Mouse (Mus musculus): ENCODE measurements around the gene Cd44. TPM values are rescaled to one million over a fixed set of nuclear protein-coding genes. Genes with fewer than 3 reads are reported as not detected.

Cd44 gene
- 3.4 and 4.0 TPM in 2 replicates for polyA plus RNA-seq (2014; fragmentation: Nextera tagmentation; extraction: Ambion mirVana)

GRCm38 (mm10) chr2:102900875-102901827, at the start of gene Cd44:
Cd44 (minus strand) TSS chr2:102901665.
- Histone ChIP-seq H3K27me3 (ENCODE audit: control insufficient read depth, insufficient read depth, low read length) (peaks cover 5% of the 10 kb centered on the region; the same call in 1 of the 2 replicates), H3K36me3 (replicated peaks; ENCODE audit: control insufficient read depth, insufficient read depth, low read depth, low read length) (no peaks in the 10 kb centered on the region), H3K4me1 (ENCODE audit: control insufficient read depth, insufficient read depth, low read length) (no peaks in the 10 kb centered on the region), H3K9me3 (replicated peaks; ENCODE audit: control insufficient read depth, low read length) (no peaks in the 10 kb centered on the region), H3K4me2 (ENCODE audit: low read depth, low read length) (peak within 1 kb of the TSS; percentile 64), H3K9ac (replicated peaks; ENCODE audit: low read length) (peak within 1 kb of the TSS; percentile 58), H3K4me3 (ENCODE audit: low read depth, low read length) (peak within 1 kb of the TSS; percentile 36), H3K27ac (replicated peaks; ENCODE audit: low read depth, low read length) (no peak within 1 kb of the TSS)
- peak; percentile 43 for DNase-seq (ENCODE audit: low spot score)
- WGBS: under 1% methylated on average over 26 of the region's 29 CpGs
- ATAC-seq (replicated peaks; ENCODE audit: insufficient number of reproducible peaks, low FRiP score, low TSS enrichment, low read depth): peak; percentile 59

- Histone ChIP-seq H3K4me2 (ENCODE audit: low read depth, low read length) (no peak overlapping the region), H3K36me3 (replicated peaks; ENCODE audit: control insufficient read depth, insufficient read depth, low read depth, low read length) (no peaks in the 10 kb centered on the region), H3K4me1 (ENCODE audit: control insufficient read depth, insufficient read depth, low read length) (no peaks in the 10 kb centered on the region), H3K9me3 (replicated peaks; ENCODE audit: control insufficient read depth, low read length) (no peaks in the 10 kb centered on the region), H3K9ac (replicated peaks; ENCODE audit: low read length) (no peak overlapping the region), H3K4me3 (ENCODE audit: low read depth, low read length) (no peak overlapping the region), H3K27me3 (ENCODE audit: control insufficient read depth, insufficient read depth, low read length) (no peaks in the 10 kb centered on the region), H3K27ac (replicated peaks; ENCODE audit: low read depth, low read length) (no peak overlapping the region)
- WGBS: 81% methylated on average over 4 of the region's 4 CpGs
- no peak for ATAC-seq (replicated peaks; ENCODE audit: insufficient number of reproducible peaks, low FRiP score, low TSS enrichment, low read depth)
- DNase-seq (ENCODE audit: low spot score): no peak
These were observed 47.0 kb upstream of the Cd44 start for GRCm38 (mm10) chr2:102948481-102948857.

DNA sequence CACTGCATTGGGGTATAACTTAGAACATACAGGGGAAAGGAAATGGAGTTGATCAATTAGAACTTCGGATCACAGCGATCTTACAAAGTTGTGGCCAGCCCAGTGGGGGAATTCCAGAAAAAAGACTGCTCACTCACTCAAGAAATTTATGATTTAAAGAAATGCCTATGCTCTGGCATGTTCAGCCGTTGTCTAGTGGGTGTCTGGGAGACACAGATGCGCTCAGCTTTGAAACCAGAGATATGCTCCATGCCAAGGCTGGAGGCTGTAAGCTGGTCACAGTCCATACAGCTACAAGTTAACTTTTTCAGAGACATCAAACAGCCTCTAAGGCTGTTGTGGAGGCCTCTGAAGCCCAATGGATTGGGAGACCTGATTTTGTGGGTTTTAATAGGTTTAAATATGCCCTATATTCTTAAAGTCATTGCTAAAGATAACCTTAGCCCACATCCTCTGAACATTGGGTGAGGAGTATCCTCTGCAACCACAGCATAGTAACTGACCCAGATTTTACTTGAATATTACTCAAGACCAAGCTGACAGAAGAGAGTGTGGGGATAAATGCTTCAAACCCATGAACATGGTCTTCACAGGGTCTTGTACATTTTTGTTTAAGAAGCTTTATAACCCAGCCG, 46.5 kb upstream of the Cd44 start:
- H3K36me3 ChIP-seq (replicated peaks; ENCODE audit: control insufficient read depth, insufficient read depth, low read depth, low read length): no peaks in the 10 kb centered on the region
- no peaks in the 10 kb centered on the region for H3K9me3 ChIP-seq (replicated peaks; ENCODE audit: control insufficient read depth, low read length)
- H3K27me3 ChIP-seq (ENCODE audit: control insufficient read depth, insufficient read depth, low read length): no peaks in the 10 kb centered on the region
- ATAC-seq (replicated peaks; ENCODE audit: insufficient number of reproducible peaks, low FRiP score, low TSS enrichment, low read depth) (no peak), DNase-seq (ENCODE audit: low spot score) (no peak)
- no peak overlapping the region for H3K27ac ChIP-seq (replicated peaks; ENCODE audit: low read depth, low read length)
- H3K4me1 ChIP-seq (ENCODE audit: control insufficient read depth, insufficient read depth, low read length): no peaks in the 10 kb centered on the region
- H3K9ac ChIP-seq (replicated peaks; ENCODE audit: low read length): no peak overlapping the region
- WGBS: 88% methylated on average over 5 of the region's 5 CpGs
- H3K4me3 ChIP-seq (ENCODE audit: low read depth, low read length): no peak overlapping the region
- H3K4me2 ChIP-seq (ENCODE audit: low read depth, low read length): no peak overlapping the region

DNA sequence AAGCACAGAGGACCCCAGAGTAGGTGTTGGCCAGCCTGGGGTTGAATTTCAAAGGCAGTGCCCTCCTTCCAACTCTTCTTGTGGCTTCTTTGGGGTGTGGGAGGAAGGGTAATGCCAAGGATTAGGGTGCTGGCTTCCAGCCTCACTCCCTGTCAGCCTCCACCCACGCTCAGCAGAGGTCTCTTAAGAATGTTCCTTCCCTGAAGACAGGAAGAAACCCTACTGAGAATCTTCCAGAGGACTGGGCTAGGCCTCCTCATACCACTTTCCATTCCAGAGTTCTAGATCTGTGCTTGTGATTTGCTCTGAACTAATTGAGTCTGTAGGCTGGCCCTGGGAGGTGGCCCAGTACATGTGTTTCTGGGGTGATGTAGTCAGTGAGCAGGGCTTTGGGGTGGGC, 43.6 kb upstream of the Cd44 start:
- ATAC-seq (replicated peaks; ENCODE audit: insufficient number of reproducible peaks, low FRiP score, low TSS enrichment, low read depth) (no peak), DNase-seq (ENCODE audit: low spot score) (no peak)
- H3K36me3 ChIP-seq (replicated peaks; ENCODE audit: control insufficient read depth, insufficient read depth, low read depth, low read length): no peaks in the 10 kb centered on the region
- no peaks in the 10 kb centered on the region for H3K27me3 ChIP-seq (ENCODE audit: control insufficient read depth, insufficient read depth, low read length)
- H3K4me2 ChIP-seq (ENCODE audit: low read depth, low read length): no peak overlapping the region
- no peaks in the 10 kb centered on the region for H3K9me3 ChIP-seq (replicated peaks; ENCODE audit: control insufficient read depth, low read length)
- H3K4me3 ChIP-seq (ENCODE audit: low read depth, low read length): no peak overlapping the region
- H3K4me1 ChIP-seq (ENCODE audit: control insufficient read depth, insufficient read depth, low read length): no peaks in the 10 kb centered on the region
- H3K27ac ChIP-seq (replicated peaks; ENCODE audit: low read depth, low read length): no peak overlapping the region
- 60% methylated on average over 1 of the region's 1 CpGs for WGBS
- H3K9ac ChIP-seq (replicated peaks; ENCODE audit: low read length): no peak overlapping the region

DNA sequence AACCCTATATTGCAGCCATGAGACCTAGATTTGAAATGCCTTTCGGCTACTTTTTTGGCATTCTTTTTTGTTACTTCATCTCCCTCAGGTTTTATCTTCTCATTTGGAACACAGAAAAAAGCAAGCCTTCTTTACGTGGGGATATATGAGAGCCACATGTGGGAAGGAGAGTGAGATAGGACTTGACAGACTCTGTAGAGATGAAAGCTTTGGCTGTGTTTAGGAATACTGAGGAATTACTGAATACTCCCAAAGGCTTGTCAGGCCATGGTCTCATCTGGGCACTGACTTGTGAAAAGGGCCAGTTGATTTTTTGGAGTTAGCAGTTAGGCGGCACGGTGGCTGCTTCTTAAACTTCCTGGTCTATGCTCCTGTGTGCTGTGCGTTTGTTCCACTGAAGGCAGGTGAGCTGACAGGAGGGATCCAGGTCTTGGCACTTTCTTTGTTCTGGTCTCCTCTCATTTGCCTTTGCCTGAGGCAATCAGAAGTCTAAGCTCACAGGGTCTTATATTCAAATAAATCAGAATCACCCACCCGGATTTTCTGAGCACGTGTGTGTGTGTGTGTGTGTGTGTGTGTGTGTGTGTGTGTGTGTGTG, 43.0 kb upstream of the Cd44 start:
- Histone ChIP-seq H3K27ac (replicated peaks; ENCODE audit: low read depth, low read length) (peak overlapping the region; percentile 36; the same call in 1 of the 2 replicates), H3K4me3 (ENCODE audit: low read depth, low read length) (no peak overlapping the region), H3K4me1 (ENCODE audit: control insufficient read depth, insufficient read depth, low read length) (no peaks in the 10 kb centered on the region), H3K9me3 (replicated peaks; ENCODE audit: control insufficient read depth, low read length) (no peaks in the 10 kb centered on the region), H3K27me3 (ENCODE audit: control insufficient read depth, insufficient read depth, low read length) (no peaks in the 10 kb centered on the region), H3K36me3 (replicated peaks; ENCODE audit: control insufficient read depth, insufficient read depth, low read depth, low read length) (no peaks in the 10 kb centered on the region), H3K9ac (replicated peaks; ENCODE audit: low read length) (no peak overlapping the region), H3K4me2 (ENCODE audit: low read depth, low read length) (no peak overlapping the region)
- 50% methylated on average over 7 of the region's 7 CpGs for WGBS
- DNase-seq (ENCODE audit: low spot score) (no peak), ATAC-seq (replicated peaks; ENCODE audit: insufficient number of reproducible peaks, low FRiP score, low TSS enrichment, low read depth) (no peak)

- no peak overlapping the region for H3K4me3 ChIP-seq (ENCODE audit: low read depth, low read length)
- 37% methylated on average over 6 of the region's 6 CpGs for WGBS
- H3K4me2 ChIP-seq (ENCODE audit: low read depth, low read length): no peak overlapping the region
- no peak overlapping the region for H3K9ac ChIP-seq (replicated peaks; ENCODE audit: low read length)
- no peaks in the 10 kb centered on the region for H3K27me3 ChIP-seq (ENCODE audit: control insufficient read depth, insufficient read depth, low read length)
- H3K4me1 ChIP-seq (ENCODE audit: control insufficient read depth, insufficient read depth, low read length): no peaks in the 10 kb centered on the region
- ATAC-seq (replicated peaks; ENCODE audit: insufficient number of reproducible peaks, low FRiP score, low TSS enrichment, low read depth) (peak; percentile 70), DNase-seq (ENCODE audit: low spot score) (peak; percentile 82)
- H3K36me3 ChIP-seq (replicated peaks; ENCODE audit: control insufficient read depth, insufficient read depth, low read depth, low read length): no peaks in the 10 kb centered on the region
- H3K9me3 ChIP-seq (replicated peaks; ENCODE audit: control insufficient read depth, low read length): no peaks in the 10 kb centered on the region
- H3K27ac ChIP-seq (replicated peaks; ENCODE audit: low read depth, low read length): no peak overlapping the region
These were observed 42.5 kb upstream of the Cd44 start for GRCm38 (mm10) chr2:102943983-102944382.

- H3K9me3 ChIP-seq (replicated peaks; ENCODE audit: control insufficient read depth, low read length): no peaks in the 10 kb centered on the region
- DNase-seq (ENCODE audit: low spot score) (no peak), ATAC-seq (replicated peaks; ENCODE audit: insufficient number of reproducible peaks, low FRiP score, low TSS enrichment, low read depth) (no peak)
- no peak overlapping the region for H3K9ac ChIP-seq (replicated peaks; ENCODE audit: low read length)
- H3K27ac ChIP-seq (replicated peaks; ENCODE audit: low read depth, low read length): no peak overlapping the region
- no peaks in the 10 kb centered on the region for H3K4me1 ChIP-seq (ENCODE audit: control insufficient read depth, insufficient read depth, low read length)
- H3K4me2 ChIP-seq (ENCODE audit: low read depth, low read length): no peak overlapping the region
- no peak overlapping the region for H3K4me3 ChIP-seq (ENCODE audit: low read depth, low read length)
- H3K36me3 ChIP-seq (replicated peaks; ENCODE audit: control insufficient read depth, insufficient read depth, low read depth, low read length): no peaks in the 10 kb centered on the region
- 92% methylated on average over 3 of the region's 3 CpGs for WGBS
- H3K27me3 ChIP-seq (ENCODE audit: control insufficient read depth, insufficient read depth, low read length): no peaks in the 10 kb centered on the region
These were observed 41.3 kb upstream of the Cd44 start for GRCm38 (mm10) chr2:102942782-102943080.
